Comparison of ENCODE assay signal across 8 mouse cellular contexts in genomic region chr2:104493021-104493950, GRCm38 (mm10). TPM values are rescaled to one million over a fixed set of nuclear protein-coding genes. Genes with fewer than 3 reads are reported as not detected.
DNase-seq lines count a peak whose midpoint lies in the region; ATAC-seq and TF ChIP-seq lines count a peak whose summit lies in the region.

No protein-coding gene starts in this region.

- peaks cover 45% of the 10 kb centered on the region for H3K79me2 ChIP-seq in myocyte (ENCODE audit: control insufficient read depth, insufficient read depth)

- peak; percentile 54 for DNase-seq in brain, embryonic 18.5 days (ENCODE audit: low read depth, low spot score)
- peak; percentile 88 for DNase-seq in kidney, postnatal 10 days
- DNase-seq in liver, embryonic 11.5 days (ENCODE audit: low spot score) = peak; percentile 88

- peak; percentile 91 for TF ChIP-seq POLR2A in myocyte (IDR thresholded peaks at IDR 0.05; ENCODE audit: insufficient read length, low read depth)

- H3K4me1 ChIP-seq in heart, embryonic 12.5 days (replicated peaks) = peaks cover 34% of the 10 kb centered on the region
- H3K4me1 ChIP-seq in liver, embryonic 11.5 days (replicated peaks; ENCODE audit: control insufficient read depth, insufficient read depth, low read length) = peaks cover 18% of the 10 kb centered on the region
- peaks cover 27% of the 10 kb centered on the region for H3K4me1 ChIP-seq in stomach, embryonic 14.5 days (ENCODE audit: control insufficient read depth, insufficient read depth, low read length)

- no peaks in the 10 kb centered on the region for H3K27me3 ChIP-seq in heart, embryonic 12.5 days (replicated peaks)
- H3K27me3 ChIP-seq in liver, embryonic 11.5 days (replicated peaks; ENCODE audit: control insufficient read depth, insufficient read depth, low read length) = no peaks in the 10 kb centered on the region
- H3K27me3 ChIP-seq in myocyte (ENCODE audit: control insufficient read depth, insufficient read depth, insufficient read length) = no peaks in the 10 kb centered on the region
- H3K27me3 ChIP-seq in stomach, embryonic 14.5 days (ENCODE audit: control insufficient read depth, insufficient read depth, low read length) = no peaks in the 10 kb centered on the region

- peak overlapping the region; percentile 77 for H3K4me3 ChIP-seq in heart, embryonic 12.5 days
- H3K4me3 ChIP-seq in liver, embryonic 11.5 days (ENCODE audit: low read depth, low read length) = peak overlapping the region; percentile 84
- peak overlapping the region; percentile 58 for H3K4me3 ChIP-seq in myocyte
- H3K4me3 ChIP-seq in stomach, embryonic 14.5 days (ENCODE audit: low read depth, low read length) = peak overlapping the region; percentile 79

- WGBS in heart, embryonic 12.5 days = under 1% methylated on average over 94 of the region's 99 CpGs
- under 1% methylated on average over 78 of the region's 99 CpGs for WGBS in liver, embryonic 11.5 days
- WGBS in stomach, embryonic 14.5 days = under 1% methylated on average over 80 of the region's 99 CpGs

- peak overlapping the region; percentile 85 for H3ac ChIP-seq in myocyte (ENCODE audit: control insufficient read depth, insufficient read length)

- peak overlapping the region; percentile 100 for H3K27ac ChIP-seq in heart, embryonic 12.5 days (ENCODE audit: poor library complexity, severe bottlenecking)
- H3K27ac ChIP-seq in liver, embryonic 11.5 days (ENCODE audit: low read depth, low read length) = peak overlapping the region; percentile 99
- H3K27ac ChIP-seq in stomach, embryonic 14.5 days (ENCODE audit: low read length) = peak overlapping the region; percentile 99

- H3K4me2 ChIP-seq in heart, embryonic 12.5 days = peak overlapping the region; percentile 73
- H3K4me2 ChIP-seq in liver, embryonic 11.5 days = peak overlapping the region; percentile 72
- peak overlapping the region; percentile 62 for H3K4me2 ChIP-seq in myocyte (ENCODE audit: low read depth)
- H3K4me2 ChIP-seq in stomach, embryonic 14.5 days (replicated peaks; ENCODE audit: low read depth, low read length) = peak overlapping the region; percentile 83

- no peaks in the 10 kb centered on the region for H3K36me3 ChIP-seq in heart, embryonic 12.5 days
- H3K36me3 ChIP-seq in liver, embryonic 11.5 days (ENCODE audit: control insufficient read depth, insufficient read depth, low read length) = no peaks in the 10 kb centered on the region
- no peaks in the 10 kb centered on the region for H3K36me3 ChIP-seq in myocyte (ENCODE audit: control insufficient read depth, insufficient read depth)
- H3K36me3 ChIP-seq in stomach, embryonic 14.5 days (ENCODE audit: control insufficient read depth, insufficient read depth, low read length) = no peaks in the 10 kb centered on the region

- ATAC-seq in CD4-positive, CD25-positive, alpha-beta regulatory T cell, adult 4 months = peak; percentile 69
- ATAC-seq in erythroid progenitor cell, adult 5-6 weeks (replicated peaks; ENCODE audit: low FRiP score, poor library complexity, severe bottlenecking) = peak; percentile 81
- ATAC-seq in heart, embryonic 12.5 days (ENCODE audit: insufficient number of reproducible peaks, low FRiP score) = peak; percentile 76
- ATAC-seq in liver, embryonic 11.5 days (replicated peaks; ENCODE audit: low FRiP score) = peak; percentile 74
- ATAC-seq in stomach, embryonic 14.5 days (ENCODE audit: insufficient number of reproducible peaks, insufficient read depth, low FRiP score, low read depth) = peak; percentile 61

- peak overlapping the region; percentile 99 for H3K9ac ChIP-seq in heart, embryonic 12.5 days
- H3K9ac ChIP-seq in liver, embryonic 11.5 days (ENCODE audit: low read depth, low read length) = peak overlapping the region; percentile 99
- peak overlapping the region; percentile 93 for H3K9ac ChIP-seq in stomach, embryonic 14.5 days (replicated peaks; ENCODE audit: low read depth, low read length)

- H3K9me3 ChIP-seq in heart, embryonic 12.5 days (replicated peaks) = no peaks in the 10 kb centered on the region
- H3K9me3 ChIP-seq in liver, embryonic 11.5 days (ENCODE audit: control insufficient read depth, low read length) = no peaks in the 10 kb centered on the region
- H3K9me3 ChIP-seq in stomach, embryonic 14.5 days (ENCODE audit: control insufficient read depth, low read depth, low read length) = no peaks in the 10 kb centered on the region

TF ChIP-seq in myocyte, 11 proteins besides CTCF, POLR2A, EP300 and RAD21:
- no peak for TF ChIP-seq E2F4 (IDR thresholded peaks at IDR 0.05; ENCODE audit: insufficient read depth)
- peak; percentile 71 for TF ChIP-seq POLR2AphosphoS2 (IDR thresholded peaks at IDR 0.05; ENCODE audit: insufficient read length, low read depth)
- peak; percentile 97 for TF ChIP-seq CEBPB (IDR thresholded peaks at IDR 0.05; ENCODE audit: insufficient read depth, poor library complexity, severe bottlenecking)
- no peak for TF ChIP-seq USF1 (IDR thresholded peaks at IDR 0.05; ENCODE audit: low read depth)
- no peak for TF ChIP-seq TCF12 (IDR thresholded peaks at IDR 0.05; ENCODE audit: insufficient read depth, poor library complexity, severe bottlenecking)
- no peak for TF ChIP-seq SRF (IDR thresholded peaks at IDR 0.05; ENCODE audit: control insufficient read depth, insufficient read length, low read depth)
- TF ChIP-seq MAX (IDR thresholded peaks at IDR 0.05; ENCODE audit: low read depth) = no peak
- TF ChIP-seq TCF3 (IDR thresholded peaks at IDR 0.05; ENCODE audit: insufficient read length, low read depth) = no peak
- TF ChIP-seq MYOG (IDR thresholded peaks at IDR 0.05; ENCODE audit: control insufficient read depth in 1 of 3, insufficient read depth in 1 of 3, insufficient read length in 2 of 3, low read depth in 2 of 3) = peak in 1 of 3 experiments; percentile 54
- TF ChIP-seq REST (IDR thresholded peaks at IDR 0.05; ENCODE audit: insufficient read depth, insufficient read length) = no peak
- peak in 2 of 3 experiments; percentile 18 to 33 for TF ChIP-seq MYOD1 (IDR thresholded peaks at IDR 0.05; ENCODE audit: control insufficient read depth in 1 of 3, insufficient read length in 2 of 3, low read depth in 2 of 3)

RNA-seq across cellular contexts. Expression of gene Hipk3, which starts 1.0 kb away (rescaled TPM):
- 10 to 100 TPM in 1 of 2 experiments, 1 to 10 TPM in 1; 6.5 to 15.7 TPM for polyA plus RNA-seq in CD4-positive, CD25-positive, alpha-beta regulatory T cell, adult 4 months (2017; shearing (Covaris generic))
- 18.0 and 25.9 TPM in 2 replicates for total RNA-seq in erythroid progenitor cell, adult 5-6 weeks (2015; ENCODE audit: low replicate concordance)
- 13.8 and 18.4 TPM in 2 replicates for total RNA-seq in erythroid progenitor cell, adult 5-6 weeks (2017; ENCODE audit: low replicate concordance)
- polyA plus RNA-seq in heart, embryonic 12.5 days (2016; fragmentation: Nextera tagmentation; extraction: Ambion mirVana) = 71.4 and 78.0 TPM in 2 replicates
- polyA plus RNA-seq in liver, embryonic 11.5 days (2014; fragmentation: Nextera tagmentation; extraction: Ambion mirVana) = 17.4 and 18.3 TPM in 2 replicates
- polyA plus RNA-seq in myocyte (2012; fragmentation: generic; extraction: Trizol) = 14.3 TPM
- 23.9 and 26.7 TPM in 2 replicates for polyA plus RNA-seq in stomach, embryonic 14.5 days (2014; fragmentation: Nextera tagmentation; extraction: Ambion mirVana)

Comparison
In these comparisons a context has a peak if more than half of its experiments do, and no peak if none do; other contexts are left out.
1. Peak in every context shown above with its lines: DNase-seq, ATAC-seq, H3K4me3 ChIP-seq and H3K27ac ChIP-seq.